Mouse (Mus musculus) E14TG2a.4 (cell line): ENCODE results near the gene Stpg4.

ENCODE experiments used
- H3K27me3 ChIP-seq: 2 replicates; pipeline ENCODE4 v1.6.1; 2014; ENCODE audit warnings: low read length, control low read depth; ENCODE audit not compliant: insufficient read depth
- H3K36me3 ChIP-seq: 2 replicates; pipeline ENCODE4 v1.6.1; 2014; ENCODE audit warnings: low read length, control low read depth; ENCODE audit not compliant: insufficient read depth
- H3K4me1 ChIP-seq: replicated peaks from 2 replicates; pipeline ENCODE4 v1.6.1; 2014; ENCODE audit warnings: low read depth, low read length, control low read depth
- H3K4me3 ChIP-seq: replicated peaks from 2 replicates; pipeline ENCODE4 v1.5.1; 2014; ENCODE audit warnings: mild to moderate bottlenecking, low read length
- H3K9me3 ChIP-seq: 2 replicates; pipeline ENCODE4 v1.6.1; 2014; ENCODE audit warnings: low read length, control low read depth
- CTCF ChIP-seq: conservative IDR thresholded peaks from 2 replicates; pipeline ENCODE4 v1.5.1; 2014; ENCODE audit warnings: low read length
- NANOG ChIP-seq: IDR thresholded peaks from 2 replicates; pipeline ENCODE4 v1.6.1; 2014; ENCODE audit warnings: borderline replicate concordance, low read length, mixed read lengths
- POU5F1 ChIP-seq: IDR thresholded peaks from 2 replicates; pipeline ENCODE4 v1.6.1; 2014; ENCODE audit warnings: low read length, borderline replicate concordance

Stpg4 gene

GRCm38 (mm10) chr17:87470282-87470681, 42.7 kb upstream of the Stpg4 start:
- TF ChIP-seq NANOG: no peak
- TF ChIP-seq CTCF: no peak
- no peak for TF ChIP-seq POU5F1
- H3K27me3 ChIP-seq: peaks cover 15% of the 10 kb centered on the region; the same call in 1 of the 2 replicates
- H3K9me3 ChIP-seq: no peaks in the 10 kb centered on the region
- H3K4me3 ChIP-seq: 0 out of 2 replicates have a peak overlapping the region, but pooled peaks have one; percentile 10
- H3K4me1 ChIP-seq: peaks cover 60% of the 10 kb centered on the region
- H3K36me3 ChIP-seq: no peaks in the 10 kb centered on the region

GRCm38 (mm10) chr17:87469428-87469827, 41.9 kb upstream of the Stpg4 start:
- Histone ChIP-seq H3K36me3 (no peaks in the 10 kb centered on the region), H3K4me1 (peaks cover 52% of the 10 kb centered on the region), H3K27me3 (0 out of 2 replicates have a peak, but pooled peaks cover 7% of the 10 kb centered on the region), H3K9me3 (no peaks in the 10 kb centered on the region), H3K4me3 (no peak overlapping the region)
- TF ChIP-seq CTCF: no peak
- no peak for TF ChIP-seq NANOG
- no peak for TF ChIP-seq POU5F1

- no peaks in the 10 kb centered on the region for H3K36me3 ChIP-seq
- no peaks in the 10 kb centered on the region for H3K9me3 ChIP-seq
- TF ChIP-seq POU5F1: no peak
- no peak for TF ChIP-seq CTCF
- no peak for TF ChIP-seq NANOG
- no peaks in the 10 kb centered on the region for H3K27me3 ChIP-seq
- no peak overlapping the region for H3K4me3 ChIP-seq
- H3K4me1 ChIP-seq: peaks cover 47% of the 10 kb centered on the region
These were observed 41.1 kb upstream of the Stpg4 start for GRCm38 (mm10) chr17:87468616-87469015.

GRCm38 (mm10) chr17:87461499-87461896, 34.0 kb upstream of the Stpg4 start:
- Histone ChIP-seq H3K9me3 (no peaks in the 10 kb centered on the region), H3K4me1 (peaks cover 36% of the 10 kb centered on the region), H3K4me3 (no peak overlapping the region), H3K27me3 (peaks cover 26% of the 10 kb centered on the region), H3K36me3 (no peaks in the 10 kb centered on the region)
- no peak for TF ChIP-seq NANOG
- no peak for TF ChIP-seq CTCF
- TF ChIP-seq POU5F1: no peak

GRCm38 (mm10) chr17:87460669-87461498, 33.3 kb upstream of the Stpg4 start:
- Histone ChIP-seq H3K4me3 (no peak overlapping the region), H3K36me3 (no peaks in the 10 kb centered on the region), H3K4me1 (peaks cover 36% of the 10 kb centered on the region), H3K27me3 (peaks cover 26% of the 10 kb centered on the region), H3K9me3 (no peaks in the 10 kb centered on the region)
- no peak for TF ChIP-seq NANOG
- no peak for TF ChIP-seq POU5F1
- no peak for TF ChIP-seq CTCF

- Histone ChIP-seq H3K36me3 (no peaks in the 10 kb centered on the region), H3K4me1 (peaks cover 36% of the 10 kb centered on the region), H3K27me3 (peaks cover 26% of the 10 kb centered on the region), H3K4me3 (0 out of 2 replicates have a peak overlapping the region, but pooled peaks have one; percentile 5), H3K9me3 (no peaks in the 10 kb centered on the region)
- TF ChIP-seq POU5F1 (no peak), NANOG (no peak), CTCF (no peak)
These were observed 32.5 kb upstream of the Stpg4 start for GRCm38 (mm10) chr17:87459750-87460668.

GRCm38 (mm10) chr17:87458911-87459749, 31.6 kb upstream of the Stpg4 start:
- Histone ChIP-seq H3K27me3 (peaks cover 26% of the 10 kb centered on the region), H3K4me3 (0 out of 2 replicates have a peak overlapping the region, but pooled peaks have one; percentile 5), H3K9me3 (no peaks in the 10 kb centered on the region), H3K36me3 (no peaks in the 10 kb centered on the region), H3K4me1 (peaks cover 40% of the 10 kb centered on the region)
- TF ChIP-seq NANOG (no peak), CTCF (no peak), POU5F1 (no peak)
